Mouse (Mus musculus) cortical plate, adult 2 months (tissue): ENCODE measurements around the gene Gxylt2. TPM values are rescaled to one million over a fixed set of nuclear protein-coding genes. Genes with fewer than 3 reads are reported as not detected.

Experiments used
- H3K27ac ChIP-seq: fragments of 200-500 bp; 2 replicates; pipeline ENCODE4 v1.5.1; 2012; ENCODE audit warnings: low read length, control low read depth, inconsistent platforms; ENCODE audit not compliant: insufficient read depth
- H3K4me1 ChIP-seq: fragments of 200-500 bp; 2 replicates; pipeline ENCODE4 v1.6.1; 2011; ENCODE audit warnings: low read length; ENCODE audit not compliant: control insufficient read depth, insufficient read depth
- H3K4me3 ChIP-seq: fragments of 200-500 bp; 2 replicates; pipeline ENCODE4 v1.5.1; 2011; ENCODE audit warnings: mild to moderate bottlenecking, low read length, control low read depth; ENCODE audit not compliant: insufficient read depth
- CTCF ChIP-seq: fragments of 200-500 bp; IDR thresholded peaks from 2 replicates; pipeline ENCODE4 v1.5.1; 2011; ENCODE audit warnings: mild to moderate bottlenecking, control low read depth, low read length; ENCODE audit not compliant: insufficient read depth; ENCODE audit errors: extremely low read depth
- POLR2A ChIP-seq: fragments of 200-500 bp; IDR thresholded peaks from 2 replicates; pipeline ENCODE4 v1.6.1; 2011; ENCODE audit warnings: mild to moderate bottlenecking, low read length, control low read depth; ENCODE audit not compliant: insufficient read depth; ENCODE audit errors: extremely low read depth
- polyA plus RNA-seq: library from polyadenylated mRNA; depleted of rRNA; stranded (reverse); fragments of >200 nt; gene quantifications from 2 replicates; pipeline ENCODE4 v1.2.3, GENCODE M21; 2012; rRNA removed

Gene Gxylt2
- polyA plus RNA-seq = 0.59 and 0.77 TPM in 2 replicates

DNA sequence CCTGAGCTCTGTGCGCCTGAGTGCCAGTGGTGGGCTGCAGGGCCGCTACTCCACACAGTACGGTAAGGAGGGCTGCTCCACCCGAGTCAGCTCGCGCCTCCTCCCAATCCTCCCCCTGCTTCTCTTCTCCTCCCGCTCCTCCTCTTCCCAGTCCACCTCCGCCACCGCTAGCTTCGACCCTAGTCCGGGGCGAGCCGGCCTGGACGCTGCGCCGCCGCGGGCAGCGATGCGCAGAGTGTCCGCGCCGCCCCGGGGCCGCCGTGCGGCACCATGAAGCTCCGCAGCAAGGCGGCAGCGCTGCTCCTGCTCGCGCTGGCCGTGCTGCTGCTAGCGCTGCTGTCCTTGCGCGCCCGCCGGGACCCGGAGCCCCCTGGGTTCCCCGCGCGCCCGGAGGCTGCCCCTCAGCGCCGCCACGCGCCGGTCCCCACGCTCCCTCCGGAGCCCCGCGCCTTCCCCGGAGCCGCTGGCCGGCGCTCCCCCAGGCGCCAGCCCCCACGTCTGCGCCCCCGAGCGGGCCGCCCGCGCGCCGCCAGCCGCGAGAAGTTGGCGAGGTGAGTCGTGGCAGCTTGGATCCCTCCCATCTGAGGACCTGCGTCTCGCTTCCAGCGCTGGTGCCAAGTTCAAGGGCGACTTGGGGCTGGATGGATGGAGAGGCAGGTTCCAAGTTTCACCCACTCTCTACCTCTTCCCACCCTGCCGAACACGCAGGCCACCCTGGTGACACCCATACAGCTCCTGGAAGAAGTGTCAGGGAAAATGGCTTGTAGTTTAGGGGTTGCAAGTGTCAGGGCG lies at the start of gene Gxylt2:
Gene Gxylt2 (plus strand): TSS at position 161 of the 792 bp plus-strand sequence.
- H3K27ac ChIP-seq = no peak within 1 kb of the TSS
- 0 out of 2 replicates have a peak, but pooled peaks cover 2% of the 10 kb centered on the region for H3K4me1 ChIP-seq
- no peak for TF ChIP-seq POLR2A
- no peak for TF ChIP-seq CTCF

DNA sequence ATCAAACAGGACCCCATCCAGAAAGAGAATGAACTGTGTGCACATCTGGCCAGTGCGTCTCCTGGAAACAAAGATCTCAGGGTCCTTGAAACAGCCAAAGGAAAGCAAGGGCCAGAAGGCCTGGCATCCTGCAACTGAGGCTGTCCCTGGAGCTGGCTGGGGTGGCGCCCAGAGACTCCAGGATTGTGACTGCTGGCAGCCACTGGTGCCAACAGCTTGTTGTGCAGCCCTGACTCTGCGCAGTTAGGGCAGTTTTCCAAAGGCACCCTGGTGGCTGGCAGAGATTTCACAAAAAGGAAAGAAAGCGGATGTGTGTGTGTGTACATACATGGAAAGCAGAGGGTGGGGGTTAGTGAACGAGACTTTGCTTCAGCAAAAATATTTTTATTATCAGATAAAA lies 44.1 kb upstream of the Gxylt2 start:
- H3K4me3 ChIP-seq = no peak overlapping the region
- TF ChIP-seq CTCF = no peak
- TF ChIP-seq POLR2A = no peak
- no peak overlapping the region for H3K27ac ChIP-seq
- H3K4me1 ChIP-seq = no peaks in the 10 kb centered on the region; the same call in 1 of the 2 replicates

More for the DNA sequence above, at the start of gene Gxylt2:
- peak within 1 kb of the TSS; percentile 37 for H3K4me3 ChIP-seq

- no peak for TF ChIP-seq CTCF
- TF ChIP-seq POLR2A = no peak
- H3K27ac ChIP-seq = no peak overlapping the region
- no peak overlapping the region for H3K4me3 ChIP-seq
- no peaks in the 10 kb centered on the region; the same call in 1 of the 2 replicates for H3K4me1 ChIP-seq
These were observed 42.3 kb upstream of the Gxylt2 start for GRCm38 (mm10) chr6:100662224-100662623.

DNA sequence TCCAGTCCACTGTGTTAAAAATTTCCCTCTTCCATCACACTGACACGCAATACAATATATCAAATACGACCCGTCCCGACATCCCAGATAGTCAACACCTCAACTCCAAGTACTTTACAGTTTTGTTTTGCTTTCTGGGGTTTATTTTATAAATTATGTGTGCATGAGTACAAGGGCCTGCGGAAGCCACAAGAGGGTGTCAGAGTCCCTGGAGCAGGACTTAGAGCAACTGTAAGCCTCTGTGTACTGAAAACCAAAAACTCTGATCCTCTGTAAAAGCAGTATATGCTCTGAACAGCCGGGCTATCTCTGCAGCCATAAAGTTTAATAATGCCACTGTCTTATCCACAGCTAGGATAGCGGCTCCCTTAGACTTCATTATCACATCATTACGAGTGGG lies 36.9 kb upstream of the Gxylt2 start:
- TF ChIP-seq POLR2A (no peak), CTCF (0 out of 2 replicates have a peak, but pooled peaks have one; percentile 11)
- Histone ChIP-seq H3K4me1 (no peaks in the 10 kb centered on the region), H3K27ac (no peak overlapping the region), H3K4me3 (no peak overlapping the region)

- no peak overlapping the region for H3K4me3 ChIP-seq
These were observed 35.7 kb upstream of the Gxylt2 start for GRCm38 (mm10) chr6:100668858-100669257.

DNA sequence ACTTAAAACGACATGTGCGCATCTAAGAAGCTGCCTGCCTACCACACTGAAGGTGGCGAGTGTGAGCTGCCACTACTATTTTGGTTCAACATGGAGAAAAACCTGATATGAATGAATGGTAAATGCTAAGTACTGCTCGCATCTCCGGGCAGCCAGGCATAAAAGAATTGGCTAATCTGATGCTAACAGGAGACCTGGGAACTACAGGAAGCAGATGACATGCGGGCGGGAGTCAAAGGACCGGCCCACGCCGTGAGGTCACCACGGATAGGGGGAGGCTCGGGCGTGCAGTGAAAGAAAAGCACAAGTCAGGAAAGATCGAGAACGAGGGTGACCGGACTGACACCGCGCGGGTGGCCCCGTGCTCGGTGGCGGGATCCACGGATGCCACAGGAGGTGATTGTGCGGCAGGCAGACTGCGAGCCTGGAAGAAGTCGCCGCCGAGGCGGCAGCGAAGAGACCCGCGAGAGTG lies 34.1 kb upstream of the Gxylt2 start:
- Histone ChIP-seq H3K4me1 (no peaks in the 10 kb centered on the region), H3K27ac (no peak overlapping the region), H3K4me3 (peak overlapping the region; percentile 89)
- TF ChIP-seq POLR2A = no peak
- no peak for TF ChIP-seq CTCF

More at GRCm38 (mm10) chr6:100668858-100669257, 35.7 kb upstream of the Gxylt2 start:
- TF ChIP-seq CTCF = no peak
- no peak for TF ChIP-seq POLR2A
- no peak overlapping the region for H3K27ac ChIP-seq
- H3K4me1 ChIP-seq = no peaks in the 10 kb centered on the region

DNA sequence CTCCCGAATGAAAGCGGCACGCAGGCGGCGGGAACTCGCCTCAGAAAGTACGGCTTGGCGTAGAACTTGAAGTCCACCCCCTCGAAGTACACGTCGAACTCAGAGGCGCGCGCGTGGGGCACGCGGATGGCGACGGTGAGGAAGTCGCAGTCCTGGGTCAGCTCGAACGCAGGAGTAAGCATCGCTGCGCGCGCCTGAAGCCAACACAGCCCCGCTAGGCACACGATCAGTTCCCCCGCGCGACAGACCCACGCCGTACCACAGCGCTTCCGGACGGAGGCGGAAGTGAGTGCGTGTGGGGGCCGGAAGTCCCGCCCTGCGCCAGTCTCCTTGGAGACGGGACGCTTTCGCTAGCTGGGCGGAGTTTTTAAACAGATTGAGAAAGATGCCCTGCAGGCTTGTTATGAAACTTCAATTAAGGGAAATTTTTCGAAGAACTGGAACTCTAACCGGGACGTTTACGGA lies 33.6 kb upstream of the Gxylt2 start, which contains the start of gene Shq1:
Gene Shq1 (minus strand): TSS at position 278 of the 465 bp plus-strand sequence.
- Histone ChIP-seq H3K4me1 (no peaks in the 10 kb centered on the region), H3K4me3 (peak within 1 kb of the TSS; percentile 89), H3K27ac (no peak within 1 kb of the TSS)
- TF ChIP-seq CTCF = no peak
- TF ChIP-seq POLR2A = peak; percentile 77; the same call in 1 of the 2 replicates

DNA sequence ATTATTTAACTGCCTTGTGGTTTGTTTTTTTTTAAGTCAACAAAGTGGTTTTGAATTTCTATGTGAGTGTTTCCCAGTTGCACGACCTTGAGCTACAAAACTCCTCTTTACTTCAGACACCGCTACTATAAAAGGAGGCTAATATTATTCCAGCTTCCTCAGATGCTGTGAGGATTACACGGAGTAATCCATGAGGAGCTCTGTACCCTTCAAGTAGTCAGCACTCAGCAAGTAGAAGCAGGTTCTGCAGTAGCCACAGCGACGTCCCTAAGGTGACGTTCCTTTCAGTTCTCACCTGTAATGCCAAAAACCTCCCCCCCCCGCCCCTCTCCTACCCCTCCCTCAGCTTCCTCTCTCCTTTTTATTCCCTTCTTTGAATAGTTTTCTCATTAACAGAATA lies 33.1 kb upstream of the Gxylt2 start:
- Histone ChIP-seq H3K27ac (no peak overlapping the region), H3K4me3 (no peak overlapping the region; the same call in 1 of the 2 replicates), H3K4me1 (no peaks in the 10 kb centered on the region)
- TF ChIP-seq CTCF (no peak), POLR2A (no peak)

- no peaks in the 10 kb centered on the region for H3K4me1 ChIP-seq
- TF ChIP-seq POLR2A (no peak), CTCF (peak; percentile 34)
- H3K27ac ChIP-seq = no peak overlapping the region
- no peak overlapping the region for H3K4me3 ChIP-seq
These were observed 29.6 kb upstream of the Gxylt2 start for GRCm38 (mm10) chr6:100674974-100675373.

GRCm38 (mm10) chr6:100676461-100676860 lies 28.1 kb upstream of the Gxylt2 start:
- Histone ChIP-seq H3K27ac (no peak overlapping the region), H3K4me1 (no peaks in the 10 kb centered on the region), H3K4me3 (no peak overlapping the region)
- TF ChIP-seq CTCF (no peak), POLR2A (no peak)
